Mouse (Mus musculus) spleen, postnatal 14 days (tissue): Measurements from ENCODE around the gene Phb.
"Not testable (repeated sequence)": the region's sequence is repeated elsewhere in the genome, so short reads cannot be mapped to it uniquely, and the experiment has no call there.

ENCODE experiments used
- DNase-seq, 2 experiments: peaks; one replicate each; pipeline ENCODE4 v3.0.0; 2021 to 2022; ENCODE audit warnings: low spot score in 2 of 2

The Phb gene

GRCm38 (mm10) chr11:95650981-95651380 lies 15.8 kb upstream of the Phb start:
- no peak for DNase-seq

DNA sequence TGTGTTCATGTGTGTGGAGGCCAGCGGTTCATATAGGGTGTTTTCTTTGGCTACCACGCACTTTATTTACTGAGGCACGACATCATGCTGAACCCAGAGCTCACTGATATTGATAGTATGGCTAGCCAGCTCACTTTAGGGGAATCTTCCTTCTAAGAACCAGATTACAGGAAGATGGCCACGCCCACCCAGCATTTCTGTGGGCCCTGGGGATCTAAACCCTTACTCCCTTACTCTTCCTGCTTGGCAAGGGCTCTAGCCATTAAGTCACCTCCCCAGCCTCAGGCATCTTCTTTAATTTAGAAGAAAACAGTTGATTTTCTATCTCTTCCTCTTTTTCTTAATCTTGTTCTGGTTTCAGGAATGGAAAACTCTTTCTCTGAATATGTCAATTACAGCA lies 9.3 kb upstream of the Phb start:
- no peak for DNase-seq

DNA sequence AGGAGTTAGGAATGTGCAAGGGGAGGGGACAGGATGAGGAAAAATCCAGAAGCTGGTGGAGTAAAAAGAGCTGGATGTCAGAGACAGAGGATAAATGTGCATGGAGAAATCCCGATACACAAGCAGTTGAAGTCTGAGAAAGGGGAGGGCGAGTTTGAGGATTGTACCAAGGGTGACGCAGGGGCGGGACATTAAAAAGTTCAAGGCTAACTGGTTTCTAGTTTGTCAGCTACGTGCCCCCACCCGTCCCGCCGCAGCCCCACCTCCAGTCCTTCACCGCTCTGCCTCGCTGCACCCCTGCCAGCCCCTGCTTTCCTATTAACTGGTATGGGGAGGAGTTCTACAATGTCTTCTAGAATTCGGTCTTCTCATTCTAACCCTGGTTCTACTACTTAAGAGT lies 420 bp downstream of the Phb start:
- peak in 1 of 2 experiments; percentile 25 for DNase-seq

DNA sequence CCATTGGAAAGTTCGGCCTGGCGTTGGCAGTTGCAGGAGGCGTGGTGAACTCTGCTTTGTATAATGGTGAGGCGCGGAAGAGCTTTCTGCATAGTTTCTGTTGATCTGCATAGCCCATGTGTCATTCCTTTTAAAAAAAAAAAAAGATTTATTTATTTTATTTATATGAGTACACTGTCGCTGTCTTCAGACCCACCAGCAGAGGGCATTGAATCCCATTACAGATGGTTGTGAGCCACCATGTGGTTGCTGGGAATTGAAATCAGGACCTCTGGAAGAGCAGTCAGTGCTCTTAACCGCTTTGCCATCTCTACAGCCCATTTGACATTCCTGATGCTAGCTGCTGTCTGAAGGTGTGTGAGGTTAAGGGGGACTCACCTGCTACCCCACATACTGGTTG lies 1.3 kb downstream of the Phb start:
- not testable (repeated sequence) for DNase-seq

DNA sequence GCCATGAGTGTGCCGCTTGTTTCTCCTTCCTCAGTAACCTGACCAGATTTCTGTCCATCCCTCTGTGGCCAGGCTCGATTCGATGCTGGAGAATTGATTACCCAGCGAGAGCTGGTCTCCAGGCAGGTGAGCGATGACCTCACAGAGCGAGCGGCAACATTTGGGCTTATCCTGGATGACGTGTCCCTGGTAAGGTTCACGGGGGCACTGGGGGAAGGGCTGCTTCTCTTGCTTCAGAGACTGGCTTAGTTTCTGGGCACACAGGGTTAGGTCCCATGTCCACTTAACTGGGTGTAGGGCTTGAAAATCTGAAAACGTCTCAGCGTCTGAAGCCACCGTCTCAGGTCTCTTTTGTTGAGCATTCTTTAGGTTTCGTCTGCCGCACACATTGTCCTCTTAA lies 8.7 kb downstream of the Phb start:
- no peak for DNase-seq

DNA sequence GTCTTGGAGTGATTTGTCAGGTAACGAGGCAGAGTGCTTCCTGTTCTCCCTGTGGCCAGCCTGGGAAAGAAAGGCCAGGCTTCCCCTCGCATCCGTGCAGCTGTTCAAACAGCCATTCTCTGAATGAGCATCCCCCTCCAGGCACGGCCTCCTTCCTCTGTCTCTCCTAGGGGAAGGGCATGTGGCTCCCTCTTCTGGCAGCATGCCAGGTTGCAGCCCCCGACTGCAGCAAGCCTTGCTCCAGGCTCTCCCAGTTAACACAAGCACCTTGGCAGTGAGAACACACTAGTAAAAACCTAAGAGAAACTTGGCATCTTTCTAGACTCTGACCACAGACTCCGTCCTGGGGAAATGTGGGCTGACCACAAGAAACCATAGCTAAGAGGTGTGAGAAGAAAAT lies 9.6 kb downstream of the Phb start:
- DNase-seq = peak; percentile 45 to 62

GRCm38 (mm10) chr11:95677925-95678701 lies 11.4 kb downstream of the Phb start:
- DNase-seq = no peak

DNA sequence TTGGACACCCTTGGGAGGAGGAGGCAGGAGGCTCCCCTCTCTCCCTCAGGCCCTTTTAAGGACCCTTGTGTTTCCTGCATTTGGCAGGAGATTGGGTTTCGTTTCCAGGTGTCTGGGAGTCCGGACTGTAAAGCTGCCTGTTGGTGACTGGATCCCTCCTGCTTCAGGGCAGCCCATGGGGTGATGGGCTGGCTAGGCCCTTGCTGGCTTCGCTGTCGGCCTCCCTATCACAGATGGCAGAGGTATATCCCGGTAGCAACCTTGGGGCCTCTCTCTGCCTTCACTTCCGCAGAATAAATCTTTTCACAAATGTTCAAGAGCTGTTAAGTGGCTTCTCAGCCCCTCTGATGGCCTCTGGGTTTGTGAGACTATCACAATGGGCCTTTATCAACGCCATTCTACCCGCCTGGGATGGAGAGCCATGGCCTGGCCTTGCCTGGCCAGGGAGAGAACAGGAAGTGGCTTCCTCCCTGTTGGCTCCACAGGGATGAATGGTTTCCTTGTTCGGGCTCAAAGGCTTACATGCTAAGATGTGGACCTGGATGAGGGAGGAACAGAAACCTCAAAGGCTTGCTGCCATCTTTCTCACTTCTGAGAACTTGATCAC lies 15.3 kb downstream of the Phb start:
- no peak for DNase-seq

GRCm38 (mm10) chr11:95682946-95683345 lies 16.2 kb downstream of the Phb start:
- DNase-seq = no peak

DNA sequence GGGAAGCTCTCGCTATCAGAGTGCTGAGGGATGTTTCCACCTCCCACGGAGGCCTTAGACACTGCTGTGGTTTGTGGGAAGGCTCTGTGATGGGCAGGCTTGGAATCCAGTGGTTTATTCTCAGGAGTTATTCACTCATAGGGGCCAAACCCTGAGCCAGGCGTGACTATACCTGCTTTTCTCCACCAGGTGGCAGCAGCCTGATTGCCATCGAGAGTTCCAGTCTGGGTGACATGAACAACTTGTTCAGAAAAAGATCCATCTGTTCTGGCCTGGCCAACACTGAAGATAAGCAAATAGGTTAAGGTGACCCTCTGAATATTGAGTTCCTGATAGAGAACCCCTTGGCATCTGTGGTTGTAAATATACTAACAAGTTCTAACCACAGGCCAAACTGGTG lies 19.3 kb downstream of the Phb start:
- DNase-seq = peak; percentile 54 to 74

DNA sequence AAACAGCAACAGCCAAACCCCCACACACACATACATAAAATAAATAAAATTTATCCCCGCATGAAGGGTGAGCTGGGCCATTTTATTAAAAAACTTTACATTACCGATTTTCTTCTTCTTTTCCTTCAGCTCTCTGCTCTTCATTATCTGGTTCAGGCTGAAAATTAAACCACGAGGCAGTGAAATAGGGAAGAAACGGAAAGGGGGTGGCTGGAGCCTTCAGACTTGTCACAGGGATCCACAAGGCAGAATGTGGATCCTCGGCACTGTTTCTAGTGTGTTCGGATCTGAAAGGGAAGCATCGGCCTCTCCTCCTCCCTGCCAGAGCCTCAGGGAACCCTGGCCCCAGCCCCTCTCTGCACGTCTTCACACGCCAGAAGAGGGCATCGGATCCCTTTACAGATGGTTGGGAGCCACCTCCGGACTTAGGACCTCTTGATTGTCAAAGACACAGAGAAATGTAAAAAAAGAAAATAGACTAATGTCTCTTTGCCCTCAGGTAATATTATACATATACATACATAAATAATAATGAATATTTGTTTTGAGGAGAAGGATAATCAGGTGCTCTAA lies 20.4 kb downstream of the Phb start:
- no peak for DNase-seq

DNA sequence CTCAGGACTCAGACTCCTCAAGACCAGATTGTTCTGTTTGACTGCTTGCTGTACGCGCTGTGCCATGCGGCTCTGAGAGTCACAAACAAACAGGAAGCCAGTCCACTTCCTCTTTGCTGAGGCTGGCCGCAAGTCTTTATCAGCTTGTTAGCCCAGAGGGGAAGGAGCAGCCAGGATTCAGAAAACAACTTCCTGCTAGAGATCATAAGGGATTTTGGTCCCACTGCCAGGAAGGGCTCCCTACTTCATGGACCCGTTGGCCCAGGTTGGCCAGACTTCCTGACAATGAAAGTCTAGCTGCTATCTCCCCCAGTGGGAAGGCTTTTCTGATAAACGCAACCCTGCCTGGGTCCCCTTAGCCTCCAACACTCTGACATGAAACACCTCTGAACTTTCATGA lies 21.8 kb downstream of the Phb start:
- peak; percentile 30 to 48 for DNase-seq

DNA sequence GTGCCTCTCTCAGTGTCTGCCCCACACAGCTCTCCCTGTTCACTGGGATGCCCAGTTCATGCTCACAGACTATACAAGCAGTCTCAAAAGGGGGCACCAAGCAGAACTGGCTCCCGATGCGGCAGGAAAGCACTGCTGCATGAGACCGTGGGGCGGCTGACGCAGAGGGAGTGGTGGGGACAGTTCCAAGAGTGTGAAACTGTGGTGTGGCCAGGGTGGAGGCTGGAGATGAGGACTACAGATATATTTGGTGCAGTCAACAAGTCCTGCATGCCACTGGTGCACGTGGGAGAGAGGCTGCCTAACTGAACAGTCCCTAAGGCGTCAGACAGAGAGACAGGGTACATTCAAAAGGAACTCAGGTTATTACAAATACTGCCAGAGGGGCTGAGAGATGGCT lies 22.2 kb downstream of the Phb start:
- DNase-seq = peak; percentile 17 to 39

DNA sequence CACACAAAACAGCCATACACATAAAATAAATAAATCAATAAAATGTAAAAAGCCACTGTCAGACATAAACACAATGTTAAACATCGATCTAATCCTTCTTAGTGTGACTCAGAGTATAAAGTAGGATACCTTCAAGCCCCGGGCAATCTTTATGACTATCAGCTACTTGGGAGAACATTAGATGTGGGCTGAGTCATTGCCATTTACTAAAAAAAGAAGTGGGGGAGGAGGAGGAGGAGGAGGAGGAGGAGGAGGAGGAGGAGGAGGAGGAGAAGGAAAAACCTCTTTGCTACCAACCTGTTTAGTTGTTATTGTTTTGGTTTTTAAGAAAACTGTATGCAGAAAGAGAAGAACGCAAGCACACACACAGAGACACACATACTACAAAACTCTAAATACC lies 22.8 kb downstream of the Phb start:
- no peak for DNase-seq

DNA sequence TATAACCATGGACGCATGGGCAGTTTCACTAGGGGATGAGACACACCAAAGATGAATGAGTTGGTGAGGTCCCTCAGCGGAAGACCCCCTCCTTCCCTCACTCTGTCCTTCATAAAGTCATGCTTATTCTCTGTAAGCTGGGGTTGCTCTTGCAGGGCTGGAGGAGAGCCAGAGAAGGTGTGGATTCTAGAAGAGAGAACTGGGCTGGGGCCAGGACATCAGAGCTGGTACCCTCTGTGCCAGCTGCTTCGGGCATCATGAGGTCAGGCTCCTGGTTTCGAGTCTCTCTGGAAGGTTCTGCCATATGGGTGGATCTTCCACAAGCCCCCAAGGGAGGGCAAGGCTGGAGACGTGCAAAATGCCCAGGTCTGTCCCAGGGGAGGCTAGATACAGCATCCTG lies 31.8 kb downstream of the Phb start:
- DNase-seq = no peak

DNA sequence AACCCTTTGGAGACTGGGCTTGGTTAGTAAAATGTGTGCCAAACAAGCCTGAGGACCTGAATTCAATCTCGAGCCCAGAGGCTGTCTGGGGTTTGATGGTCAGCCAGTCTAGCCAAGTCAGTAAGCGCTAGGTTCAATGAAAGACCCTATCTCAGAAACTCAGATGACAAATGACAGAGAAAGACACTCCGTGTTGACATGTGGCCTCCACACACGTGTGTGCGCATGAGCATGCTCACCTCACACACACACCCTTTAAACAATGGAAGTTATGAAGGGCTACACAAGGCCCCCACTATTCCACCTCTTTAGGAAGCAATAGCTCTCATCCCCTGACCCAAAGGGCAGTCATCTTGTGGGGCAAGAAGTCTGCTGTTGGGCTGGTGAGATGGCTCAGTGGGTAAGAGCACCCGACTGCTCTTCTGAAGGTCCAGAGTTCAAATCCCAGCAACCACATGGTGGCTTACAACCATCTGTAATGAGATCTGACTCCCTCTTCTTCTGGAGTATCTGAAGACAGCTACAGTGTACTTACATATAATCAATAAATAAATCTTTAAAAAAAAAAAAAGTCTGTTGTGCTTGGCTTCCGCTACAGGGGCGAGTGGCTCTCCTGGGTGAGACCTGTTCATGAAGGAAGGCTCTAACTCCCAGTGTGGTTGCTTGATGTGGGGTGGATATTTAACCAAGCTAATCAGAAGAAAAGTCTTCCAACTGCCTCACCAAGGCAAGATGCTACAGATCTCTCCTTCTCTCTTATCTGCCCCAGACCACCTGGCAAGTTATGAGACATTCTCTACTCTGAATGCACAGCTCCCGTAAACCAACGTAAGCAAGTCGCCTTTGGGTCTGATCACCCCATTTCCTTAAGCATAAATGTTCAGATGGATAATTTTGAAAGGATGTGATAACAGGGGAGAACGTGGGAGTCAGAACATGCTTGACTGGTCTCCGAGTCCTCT lies 34.3 kb downstream of the Phb start:
- DNase-seq = no peak

DNA sequence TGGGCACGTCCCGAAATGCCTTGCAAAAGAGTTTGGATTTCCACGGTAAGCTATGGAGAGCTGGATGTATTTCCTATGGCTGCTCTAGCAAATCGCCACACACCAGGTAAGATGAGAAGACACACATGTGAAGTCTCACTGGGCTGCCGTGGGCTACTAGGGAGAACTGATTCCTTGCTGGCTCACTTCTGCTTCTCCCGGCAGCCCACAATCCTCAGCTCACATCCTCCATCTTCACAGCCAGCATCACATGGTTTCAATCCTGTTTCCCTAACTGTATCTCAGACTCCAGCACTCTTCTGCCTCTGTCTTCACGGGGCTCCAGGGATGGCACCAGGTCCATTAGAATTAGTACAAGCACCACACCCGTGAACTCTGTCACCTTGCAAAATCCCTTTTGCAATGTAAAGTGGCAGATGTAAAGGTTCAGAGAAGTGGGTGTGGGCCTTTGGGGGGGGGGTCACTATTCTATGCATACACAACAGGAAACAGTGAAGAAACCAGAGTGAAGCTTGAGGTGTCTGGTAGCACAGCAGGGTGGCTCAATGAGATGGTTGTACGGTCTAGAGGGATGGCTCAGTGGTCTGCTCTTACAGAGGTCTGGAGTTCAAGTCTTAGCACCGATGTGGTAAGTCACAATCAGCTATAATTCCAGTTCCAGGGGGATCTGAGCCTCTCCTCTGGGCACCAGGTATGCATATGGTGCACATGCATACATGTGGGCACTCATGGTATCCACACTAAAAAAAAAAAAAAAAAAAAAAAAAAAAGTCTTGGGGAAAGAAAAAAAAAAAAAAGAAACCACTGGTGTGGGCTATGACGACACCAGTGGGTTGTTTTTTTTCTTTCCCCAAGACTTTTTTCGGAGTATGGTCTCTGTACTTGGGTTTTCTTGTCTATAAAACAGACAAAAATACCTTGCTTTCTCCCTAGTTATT lies 37.5 kb downstream of the Phb start:
- DNase-seq = no peak

- DNase-seq = no peak
Observed at GRCm38 (mm10) chr11:95704970-95705330, 38.2 kb downstream of the Phb start.

DNA sequence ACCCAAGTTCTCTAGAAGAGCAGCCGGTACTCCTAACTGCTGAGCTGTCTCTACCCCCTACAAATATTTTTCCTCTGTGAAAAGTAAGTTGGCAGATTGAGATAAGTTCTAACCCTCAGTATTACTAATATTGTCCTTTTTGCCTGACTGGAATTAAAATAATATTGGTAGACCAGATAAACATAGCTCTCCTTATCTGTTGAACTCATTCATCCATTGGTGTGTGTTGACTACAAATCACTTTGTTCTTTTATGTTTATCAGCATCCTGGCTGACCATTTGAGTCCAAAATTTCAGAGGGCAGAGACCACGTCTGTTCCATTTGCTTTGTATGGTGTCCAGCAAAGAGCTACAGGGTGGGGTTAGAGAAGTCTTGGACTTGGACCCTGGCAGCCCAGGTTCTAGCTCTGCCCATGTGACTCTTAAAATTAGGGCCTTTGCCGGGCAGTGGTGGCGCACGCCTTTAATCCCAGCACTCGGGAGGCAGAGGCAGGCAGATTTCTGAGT lies 42.8 kb downstream of the Phb start:
- DNase-seq = no peak

DNA sequence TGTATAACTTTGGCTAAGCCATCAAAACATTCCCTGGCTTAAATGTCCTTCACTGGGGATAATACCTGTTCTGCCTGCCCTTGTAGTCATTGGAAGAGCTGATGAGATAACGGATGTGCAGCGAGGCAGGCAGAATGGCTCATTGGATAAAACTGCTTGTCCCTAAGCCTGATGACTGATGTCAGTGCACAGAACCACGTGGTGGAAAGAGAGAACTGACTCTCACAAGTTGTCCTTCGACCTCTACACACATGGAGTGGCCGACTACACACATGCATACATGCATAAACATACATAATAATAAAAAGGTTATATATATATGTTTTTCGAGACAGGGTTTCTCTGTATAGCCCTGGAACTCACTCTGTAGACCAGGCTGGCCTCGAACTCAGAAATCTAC lies 43.7 kb downstream of the Phb start:
- no peak for DNase-seq

GRCm38 (mm10) chr11:95712085-95712562 lies 45.4 kb downstream of the Phb start:
- DNase-seq = no peak
